Mouse (Mus musculus) liver, postnatal 0 days (tissue): Measurements from ENCODE around the gene Itgae.

ENCODE experiments used
- CTCF ChIP-seq: sonication (generic); IDR thresholded peaks from 2 replicates; pipeline ENCODE4 v1.5.1; 2016; ENCODE audit warnings: antibody characterized with exemption, low read depth
- EP300 ChIP-seq: IDR thresholded peaks from 2 replicates; pipeline ENCODE4 v1.6.1; 2016; ENCODE audit warnings: antibody characterized with exemption, low read depth, mild to moderate bottlenecking

DNA sequence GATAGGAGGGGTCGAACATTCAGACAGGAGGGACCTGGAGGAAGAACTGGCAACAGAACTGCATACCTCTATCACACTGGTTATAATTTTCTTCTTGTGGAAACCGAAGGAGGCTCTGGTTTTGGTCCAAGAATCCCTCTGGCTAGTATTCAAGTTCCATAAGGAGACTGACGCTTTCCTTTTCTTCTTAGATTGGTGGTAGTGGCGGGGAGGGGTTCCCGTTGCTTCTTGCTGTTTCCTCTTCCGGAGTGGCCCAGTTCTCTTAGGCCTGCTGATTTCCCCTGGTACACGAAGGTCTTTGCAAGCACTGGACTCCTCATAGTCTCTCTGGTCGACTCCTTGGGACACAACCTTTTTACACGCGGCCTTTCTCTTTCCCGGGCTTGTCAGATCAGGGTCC lies 46.7 kb downstream of the Itgae start:
- TF ChIP-seq CTCF (no peak), EP300 (no peak)
